Mouse (Mus musculus): ENCODE results near the gene Pias4.

GRCm38 (mm10) chr10:81154736-81155135 lies 13.0 kb downstream of the Pias4 start:
- TF ChIP-seq TCF12 (IDR thresholded peaks at IDR 0.05; ENCODE audit: insufficient read depth, poor library complexity, severe bottlenecking) (no peak), MAX (IDR thresholded peaks at IDR 0.05; ENCODE audit: low read depth) (no peak), POLR2A (IDR thresholded peaks at IDR 0.05; ENCODE audit: insufficient read length, low read depth) (no peak), USF1 (IDR thresholded peaks at IDR 0.05; ENCODE audit: low read depth) (no peak), E2F4 (IDR thresholded peaks at IDR 0.05; ENCODE audit: insufficient read depth) (no peak), MYOD1 (IDR thresholded peaks at IDR 0.05; ENCODE audit: control insufficient read depth in 1 of 3, insufficient read length in 2 of 3, low read depth in 2 of 3) (no peak), REST (IDR thresholded peaks at IDR 0.05; ENCODE audit: insufficient read depth, insufficient read length) (no peak), TCF3 (IDR thresholded peaks at IDR 0.05; ENCODE audit: insufficient read length, low read depth) (no peak)

All from myocyte (in vitro differentiated cells).